Mouse (Mus musculus): ENCODE results near the gene Rnf24.

DNA sequence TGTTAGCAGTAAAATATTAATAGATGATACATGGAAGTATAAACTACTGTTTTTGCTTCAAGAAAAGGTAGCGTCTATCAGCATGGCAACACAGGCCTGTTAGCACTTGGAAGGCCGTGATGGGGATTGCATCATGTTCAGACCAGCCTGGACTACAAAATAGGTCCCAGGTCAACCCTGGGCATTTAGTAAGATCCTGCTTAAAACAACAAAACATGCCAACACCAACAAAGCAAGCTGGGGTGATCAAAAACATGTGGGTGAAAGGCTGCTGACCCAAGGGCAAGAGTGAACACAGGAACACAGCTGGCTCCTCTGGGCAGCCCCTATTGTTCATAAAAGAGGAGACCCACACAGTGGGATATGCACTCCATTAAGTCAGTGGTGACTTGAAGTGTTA lies 44.9 kb downstream of the Rnf24 start:
- TF ChIP-seq CTCF (IDR thresholded peaks at IDR 0.05; ENCODE audit: low read depth, low read length) (no peak), POLR2A (IDR thresholded peaks at IDR 0.05; ENCODE audit: extremely low read depth, insufficient read depth, low read length) (no peak)
